Mouse (Mus musculus) neural tube, embryonic 15.5 days (tissue): ENCODE data around the gene Mamstr. TPM values are rescaled to one million over a fixed set of nuclear protein-coding genes. Genes with fewer than 3 reads are reported as not detected.

Experiments
- ATAC-seq: fragments of 200-750 bp; cut with Nextera tagmentation; 2 replicates; pipeline ENCODE4 v1.8.0; 2017; ENCODE audit warnings: mild to moderate bottlenecking, moderate TSS enrichment, moderate library complexity; ENCODE audit not compliant: low FRiP score
- H3K27ac ChIP-seq: fragments of 300-500 bp; sonication (generic); replicated peaks from 2 replicates; pipeline ENCODE4 v1.5.1; 2015; ENCODE audit warnings: mild to moderate bottlenecking, inconsistent platforms
- H3K27me3 ChIP-seq: fragments of 300-500 bp; sonication (generic); replicated peaks from 2 replicates; pipeline ENCODE4 v1.6.1; 2015; ENCODE audit warnings: inconsistent platforms
- H3K36me3 ChIP-seq: fragments of 300-500 bp; sonication (generic); 2 replicates; pipeline ENCODE4 v1.6.1; 2015; ENCODE audit warnings: inconsistent platforms
- H3K4me1 ChIP-seq: fragments of 300-500 bp; sonication (generic); 2 replicates; pipeline ENCODE4 v1.6.1; 2015; ENCODE audit warnings: inconsistent platforms
- H3K4me2 ChIP-seq: fragments of 300-500 bp; sonication (generic); 2 replicates; pipeline ENCODE4 v1.6.1; 2015; ENCODE audit warnings: inconsistent platforms, mild to moderate bottlenecking, moderate library complexity
- H3K4me3 ChIP-seq: fragments of 300-500 bp; sonication (generic); replicated peaks from 2 replicates; pipeline ENCODE4 v1.5.1; 2015; ENCODE audit warnings: mild to moderate bottlenecking, inconsistent platforms
- H3K9ac ChIP-seq: fragments of 300-500 bp; sonication (generic); replicated peaks from 2 replicates; pipeline ENCODE4 v1.6.1; 2015; ENCODE audit warnings: mild to moderate bottlenecking, inconsistent platforms
- H3K9me3 ChIP-seq: fragments of 300-500 bp; sonication (generic); replicated peaks from 2 replicates; pipeline ENCODE4 v1.6.1; 2016; ENCODE audit warnings: inconsistent platforms
- WGBS: fragments of 180-500 bp; shearing (Covaris S2); methylation state at CpG from one replicate; pipeline ENCODE4 v1.1.7; 2015; ENCODE audit warnings: mixed read lengths; 5-methylcytosine and 5-hydroxymethylcytosine counted together
- polyA plus RNA-seq: library from polyadenylated mRNA; unstranded; fragments of >200 nt; fragmentation: Nextera tagmentation; extraction: Ambion mirVana; gene quantifications from 2 replicates; pipeline ENCODE4 v1.2.1, GENCODE M21; 2015

The Mamstr gene
- polyA plus RNA-seq, 1 experiment from 2014 or later, result 4.5 TPM

DNA sequence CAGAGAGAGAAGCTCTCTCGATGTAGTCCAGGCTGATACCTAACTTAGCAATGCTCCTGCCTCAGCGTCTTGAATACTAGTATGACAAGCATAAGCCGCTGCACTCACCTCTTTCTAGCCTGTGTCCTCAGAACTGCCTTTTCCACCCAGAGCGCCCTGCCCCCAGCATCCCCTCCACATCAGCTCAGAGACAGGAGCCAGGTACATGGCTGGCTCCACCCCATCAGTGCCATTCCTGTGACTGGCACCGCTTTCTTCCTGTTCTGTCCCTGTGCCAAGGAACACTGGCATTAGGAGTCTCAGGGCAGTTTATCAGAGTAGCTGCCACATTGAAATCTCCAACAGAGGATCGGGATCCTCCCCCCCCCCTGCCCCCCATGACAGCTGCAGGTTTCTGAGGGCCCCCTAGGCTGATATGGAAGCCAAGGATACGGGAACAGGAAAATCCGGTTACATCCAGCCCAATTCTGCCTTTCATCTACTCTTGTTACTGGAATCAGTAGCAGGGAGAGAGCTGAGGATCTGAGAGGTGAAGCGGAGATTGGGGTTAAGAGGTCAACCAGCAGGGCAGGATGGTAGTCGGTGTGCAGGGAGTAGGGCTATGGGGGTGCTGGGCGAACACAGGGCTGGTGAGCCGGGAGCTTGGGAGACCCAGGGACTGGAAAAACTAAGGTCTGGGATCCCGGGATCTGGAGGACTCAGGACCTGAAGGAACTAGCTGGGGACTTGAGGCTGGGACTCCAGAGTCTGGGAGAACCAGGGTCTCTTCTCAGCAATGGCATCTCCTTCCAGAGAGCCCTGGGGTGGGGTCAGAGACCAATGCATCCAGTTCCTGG is 25.7 kb downstream of the Mamstr start:
- H3K27me3 ChIP-seq, result no peaks in the 10 kb centered on the region
- H3K4me1 ChIP-seq, result no peaks in the 10 kb centered on the region
- no peaks in the 10 kb centered on the region for H3K9me3 ChIP-seq
- no peak overlapping the region for H3K9ac ChIP-seq
- WGBS, result 70% methylated on average over 13 of the region's 13 CpGs
- ATAC-seq, result no peak
- no peak overlapping the region for H3K27ac ChIP-seq
- H3K36me3 ChIP-seq, result no peaks in the 10 kb centered on the region
- H3K4me2 ChIP-seq, result no peak overlapping the region
- H3K4me3 ChIP-seq, result no peak overlapping the region

DNA sequence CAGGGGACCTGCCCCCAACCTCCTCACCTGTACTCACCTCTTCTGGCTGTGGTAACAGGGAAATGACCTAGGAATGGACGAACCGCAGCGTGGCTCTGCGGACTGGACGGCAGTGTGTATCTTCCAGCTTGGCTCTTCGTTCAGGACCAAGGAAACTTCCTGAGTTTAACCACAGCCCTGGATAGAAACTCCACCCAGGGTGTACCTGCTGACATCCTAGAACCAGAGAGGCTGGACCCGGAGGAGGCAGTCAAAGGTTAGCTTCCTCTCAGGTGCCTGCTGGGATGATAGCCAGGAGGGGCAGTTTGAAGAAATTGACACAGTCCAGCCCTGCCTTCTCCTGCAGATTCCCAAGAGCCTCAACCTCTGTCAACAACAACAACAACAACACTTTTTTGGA is 26.4 kb downstream of the Mamstr start, which contains the start of gene Fut2:
Gene Fut2 (minus strand): TSS at position 234 of the 400 bp plus-strand sequence.
- Histone ChIP-seq H3K9ac (no peak within 1 kb of the TSS), H3K4me1 (no peaks in the 10 kb centered on the region), H3K27ac (no peak within 1 kb of the TSS), H3K27me3 (no peaks in the 10 kb centered on the region), H3K9me3 (no peaks in the 10 kb centered on the region), H3K4me3 (no peak within 1 kb of the TSS), H3K36me3 (no peaks in the 10 kb centered on the region), H3K4me2 (no peak within 1 kb of the TSS)
- WGBS, result 86% methylated on average over 7 of the region's 7 CpGs
- ATAC-seq, result no peak

DNA sequence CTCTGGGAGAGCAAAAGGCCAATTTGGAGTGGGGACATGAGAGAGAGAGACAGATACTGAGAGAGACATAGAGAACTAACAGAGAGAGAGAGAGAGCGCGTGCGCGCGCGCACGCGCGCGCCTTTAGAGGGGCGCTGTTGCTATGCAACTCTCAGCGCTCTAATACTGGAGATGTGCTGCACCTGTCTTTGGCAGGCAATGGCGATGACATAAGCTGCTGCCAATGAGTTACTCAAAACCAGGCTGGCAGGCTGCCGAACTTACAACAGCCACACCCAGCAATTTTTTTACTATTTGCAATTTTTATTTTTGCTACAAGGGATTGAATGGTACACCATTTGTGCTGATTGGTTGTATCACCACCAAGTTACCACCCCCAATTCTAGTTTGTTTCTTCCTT is 28.0 kb downstream of the Mamstr start:
- H3K36me3 ChIP-seq, result no peaks in the 10 kb centered on the region
- 78% methylated on average over 14 of the region's 14 CpGs for WGBS
- H3K4me1 ChIP-seq, result no peaks in the 10 kb centered on the region
- no peaks in the 10 kb centered on the region for H3K9me3 ChIP-seq
- no peaks in the 10 kb centered on the region for H3K27me3 ChIP-seq
- no peak overlapping the region for H3K27ac ChIP-seq
- ATAC-seq, result no peak
- no peak overlapping the region for H3K4me2 ChIP-seq
- no peak overlapping the region for H3K4me3 ChIP-seq
- H3K9ac ChIP-seq, result no peak overlapping the region

DNA sequence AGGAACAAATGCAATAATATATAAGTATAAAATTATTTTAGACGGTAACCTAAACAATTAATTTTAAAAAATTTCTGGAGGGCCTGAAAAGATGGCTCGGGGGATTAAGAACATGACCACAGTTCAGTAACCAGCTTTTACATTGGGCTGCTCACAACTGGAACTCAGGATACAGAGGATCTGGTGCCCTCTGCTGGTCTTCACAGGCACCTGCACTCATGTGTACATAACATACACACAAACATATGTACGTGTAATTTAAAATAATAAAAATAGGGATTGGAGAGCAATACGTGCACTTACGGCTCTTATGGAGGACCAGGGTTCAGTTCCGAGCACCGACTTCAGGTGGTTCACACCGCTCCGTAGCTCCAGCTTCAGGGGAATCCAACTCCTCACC is 29.1 kb downstream of the Mamstr start:
- Histone ChIP-seq H3K9me3 (no peaks in the 10 kb centered on the region), H3K27me3 (no peaks in the 10 kb centered on the region), H3K9ac (no peak overlapping the region), H3K27ac (no peak overlapping the region), H3K4me1 (no peaks in the 10 kb centered on the region), H3K4me3 (no peak overlapping the region), H3K4me2 (no peak overlapping the region), H3K36me3 (no peaks in the 10 kb centered on the region)
- ATAC-seq, result no peak
- 97% methylated on average over 9 of the region's 9 CpGs for WGBS

DNA sequence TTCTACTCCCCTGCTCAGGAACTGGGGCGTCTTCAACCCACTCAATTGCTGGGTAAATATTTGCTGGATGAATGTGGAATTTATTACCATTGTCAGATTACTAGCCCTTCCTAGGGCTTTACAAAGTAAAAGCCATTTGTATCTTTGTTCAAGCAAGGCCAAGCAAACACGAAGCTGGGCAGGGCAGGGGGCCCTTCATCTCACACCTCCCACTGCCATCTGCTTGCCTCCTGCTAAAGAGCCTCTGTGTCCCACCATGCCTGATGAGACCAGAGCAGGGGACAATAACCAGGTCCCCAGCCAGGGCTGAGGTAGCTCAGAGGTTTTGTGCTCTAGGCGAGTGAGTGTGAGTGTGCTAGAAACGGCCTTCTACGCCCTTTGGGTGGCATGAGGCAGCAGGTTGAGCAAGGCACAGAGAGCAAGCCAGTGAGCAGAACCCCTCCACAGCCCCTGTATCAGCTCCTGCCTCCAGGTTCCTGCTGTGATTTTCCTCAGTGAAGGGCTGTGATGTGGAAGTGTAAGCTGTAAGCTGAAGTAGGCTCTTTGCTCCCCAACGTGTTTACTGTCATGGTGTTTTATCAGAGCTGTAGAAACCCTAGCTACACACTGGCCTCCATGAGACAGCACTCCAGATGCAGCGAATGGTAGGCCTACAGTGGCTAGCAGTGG is 38.0 kb downstream of the Mamstr start:
- H3K4me3 ChIP-seq, result no peak overlapping the region
- no peak overlapping the region for H3K4me2 ChIP-seq
- no peaks in the 10 kb centered on the region for H3K9me3 ChIP-seq
- 68% methylated on average over 7 of the region's 7 CpGs for WGBS
- no peak overlapping the region for H3K9ac ChIP-seq
- peaks cover 6% of the 10 kb centered on the region for H3K4me1 ChIP-seq
- H3K27me3 ChIP-seq, result no peaks in the 10 kb centered on the region
- no peak overlapping the region for H3K27ac ChIP-seq
- no peak for ATAC-seq
- H3K36me3 ChIP-seq, result no peaks in the 10 kb centered on the region

DNA sequence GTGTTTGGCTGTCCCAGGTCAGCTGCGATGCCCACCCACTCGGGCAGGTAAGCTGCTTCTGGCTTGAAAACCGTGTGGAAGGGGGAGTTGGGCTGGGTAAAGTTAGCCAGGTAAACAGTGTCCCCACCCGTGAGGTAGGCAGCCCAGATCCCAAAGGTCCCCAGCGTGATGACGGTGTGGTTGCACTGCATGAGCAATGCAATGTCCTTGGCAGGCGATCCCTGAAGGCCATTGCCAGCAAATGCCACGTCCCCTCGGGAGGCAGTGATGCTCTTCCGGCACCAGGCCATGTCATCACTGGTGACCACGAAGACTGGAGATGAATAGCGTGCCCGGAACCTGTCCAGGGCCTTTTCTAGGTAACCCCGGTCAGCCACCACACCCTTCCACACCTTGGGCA is 38.7 kb downstream of the Mamstr start:
- H3K4me2 ChIP-seq, result no peak overlapping the region
- no peaks in the 10 kb centered on the region for H3K27me3 ChIP-seq
- 93% methylated on average over 14 of the region's 14 CpGs for WGBS
- no peak overlapping the region for H3K27ac ChIP-seq
- H3K4me3 ChIP-seq, result no peak overlapping the region
- ATAC-seq, result no peak
- H3K9me3 ChIP-seq, result no peaks in the 10 kb centered on the region
- no peaks in the 10 kb centered on the region for H3K36me3 ChIP-seq
- peaks cover 6% of the 10 kb centered on the region for H3K4me1 ChIP-seq
- no peak overlapping the region for H3K9ac ChIP-seq

DNA sequence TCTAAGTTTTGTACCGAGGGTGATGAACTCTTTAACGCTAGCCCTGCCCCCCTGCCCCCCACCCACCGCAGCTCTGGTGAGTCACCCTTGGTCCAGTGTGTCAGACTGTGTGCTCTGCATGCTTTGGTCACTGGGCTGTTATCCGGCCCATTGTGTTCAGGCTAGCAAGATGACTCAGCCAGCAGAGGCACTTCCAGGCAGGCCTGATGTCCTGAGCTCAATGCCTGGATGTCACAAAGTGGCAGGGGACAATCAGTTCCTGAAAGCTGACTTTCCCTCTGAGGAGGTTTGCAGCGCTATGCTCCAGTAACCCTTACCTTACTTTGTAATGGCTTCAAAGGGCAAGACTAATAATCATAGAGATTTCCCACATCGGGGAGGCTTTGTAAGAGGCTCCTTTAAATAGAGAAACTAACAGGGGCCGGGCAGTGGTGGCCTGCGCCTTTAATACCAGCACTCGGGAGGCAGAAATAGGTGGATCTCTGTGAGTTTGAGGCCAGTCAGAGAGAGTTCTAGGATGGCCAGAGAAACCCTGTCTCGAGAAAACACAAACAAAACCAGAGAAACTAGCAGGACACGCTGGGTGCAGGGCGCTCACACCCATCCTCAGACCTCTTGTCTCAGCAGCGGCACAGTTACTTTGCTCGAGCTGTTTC is 40.3 kb downstream of the Mamstr start:
- 75% methylated on average over 14 of the region's 14 CpGs for WGBS
- Histone ChIP-seq H3K9ac (no peak overlapping the region), H3K36me3 (no peaks in the 10 kb centered on the region), H3K27me3 (no peaks in the 10 kb centered on the region), H3K9me3 (no peaks in the 10 kb centered on the region), H3K4me2 (no peak overlapping the region), H3K4me3 (no peak overlapping the region), H3K4me1 (peaks cover 6% of the 10 kb centered on the region), H3K27ac (no peak overlapping the region)
- ATAC-seq, result no peak

DNA sequence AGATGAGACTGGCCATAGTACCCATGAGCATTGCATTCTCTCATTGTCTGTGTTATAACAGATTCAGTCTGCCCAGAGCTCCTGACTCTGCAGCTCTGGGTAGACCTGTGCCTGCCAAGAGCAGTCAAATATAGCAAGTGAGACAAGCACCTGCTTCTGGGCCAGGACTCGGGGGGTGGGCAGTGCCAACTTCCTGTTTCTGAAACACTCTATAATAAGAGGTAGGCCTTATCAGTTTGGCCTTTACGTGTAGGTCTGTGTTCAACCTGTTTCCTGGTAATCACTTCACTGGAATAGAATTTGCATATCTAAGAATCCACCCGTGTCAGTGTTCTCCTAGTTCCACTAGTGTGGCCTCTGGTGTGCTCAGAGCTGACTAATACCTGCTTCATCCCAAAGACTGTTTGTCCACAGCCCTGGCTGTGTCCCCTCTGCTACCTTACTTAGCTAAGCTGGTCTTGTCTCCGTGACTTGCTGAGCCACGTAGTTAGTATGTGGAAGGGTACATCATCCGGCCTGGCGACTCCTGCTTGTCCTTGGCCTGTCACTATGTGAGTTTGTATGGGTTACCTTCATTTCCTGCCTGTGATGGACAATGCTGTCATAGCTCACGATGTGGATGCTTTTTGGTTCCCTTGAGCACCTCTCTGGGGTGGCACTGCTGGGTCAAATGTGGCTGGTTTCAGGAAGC is 41.4 kb downstream of the Mamstr start:
- Histone ChIP-seq H3K4me1 (peaks cover 11% of the 10 kb centered on the region), H3K4me3 (no peak overlapping the region), H3K27ac (no peak overlapping the region), H3K9ac (no peak overlapping the region), H3K27me3 (no peaks in the 10 kb centered on the region), H3K36me3 (no peaks in the 10 kb centered on the region), H3K9me3 (no peaks in the 10 kb centered on the region), H3K4me2 (no peak overlapping the region)
- ATAC-seq, result no peak
- 84% methylated on average over 8 of the region's 8 CpGs for WGBS

DNA sequence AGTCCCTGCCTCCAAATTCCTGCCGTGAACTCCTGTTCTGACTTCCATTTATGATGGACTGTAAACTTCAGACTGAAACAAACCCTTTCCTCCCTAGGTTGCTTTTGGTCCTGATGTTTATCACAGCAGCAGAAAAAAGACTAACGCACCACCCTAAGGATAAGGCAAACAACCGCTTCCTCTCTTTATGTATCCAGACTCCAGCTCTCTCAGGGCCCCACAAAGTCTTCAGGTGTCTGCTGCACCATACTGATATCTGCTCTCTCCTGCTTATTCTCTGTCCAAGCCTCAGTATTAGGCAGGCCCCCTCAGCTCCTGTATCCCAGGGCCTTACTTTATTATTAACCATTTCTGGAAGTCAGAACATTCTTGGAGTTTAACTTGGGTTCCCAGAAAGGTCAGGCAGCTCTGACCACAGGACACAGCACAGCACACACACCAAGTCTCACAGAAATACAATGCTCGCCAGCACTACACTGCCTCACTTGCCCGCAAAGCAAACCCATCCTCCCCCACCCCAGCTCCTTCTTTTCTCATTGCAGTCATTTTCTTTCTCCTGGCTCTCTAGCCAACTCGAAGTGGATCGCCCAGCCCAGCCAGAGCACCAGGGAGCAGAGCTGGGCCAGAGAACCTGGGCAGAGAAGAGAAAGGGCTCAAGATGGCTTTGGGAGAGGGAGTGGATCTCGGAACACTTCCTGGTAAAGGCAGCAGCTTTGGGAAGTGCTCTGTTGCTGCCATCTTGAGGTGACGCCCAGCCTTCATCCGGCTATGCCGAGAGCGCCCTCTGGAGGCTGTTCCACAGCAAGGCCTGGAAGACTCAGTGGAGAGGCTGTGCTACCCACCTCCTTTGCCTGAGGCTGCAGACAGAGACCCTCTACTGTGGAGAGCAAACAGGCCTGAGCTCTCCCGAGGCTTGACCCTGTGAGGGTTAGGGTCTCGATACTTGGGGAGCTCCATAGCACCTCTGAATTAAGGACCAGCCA is 42.7 kb downstream of the Mamstr start:
- Histone ChIP-seq H3K36me3 (no peaks in the 10 kb centered on the region), H3K27me3 (no peaks in the 10 kb centered on the region), H3K4me2 (peak overlapping the region; percentile 47), H3K9ac (no peak overlapping the region), H3K4me3 (no peak overlapping the region), H3K27ac (peak overlapping the region; percentile 68), H3K9me3 (no peaks in the 10 kb centered on the region), H3K4me1 (peaks cover 12% of the 10 kb centered on the region)
- ATAC-seq, result peak; percentile 68
- WGBS, result 29% methylated on average over 14 of the region's 14 CpGs

DNA sequence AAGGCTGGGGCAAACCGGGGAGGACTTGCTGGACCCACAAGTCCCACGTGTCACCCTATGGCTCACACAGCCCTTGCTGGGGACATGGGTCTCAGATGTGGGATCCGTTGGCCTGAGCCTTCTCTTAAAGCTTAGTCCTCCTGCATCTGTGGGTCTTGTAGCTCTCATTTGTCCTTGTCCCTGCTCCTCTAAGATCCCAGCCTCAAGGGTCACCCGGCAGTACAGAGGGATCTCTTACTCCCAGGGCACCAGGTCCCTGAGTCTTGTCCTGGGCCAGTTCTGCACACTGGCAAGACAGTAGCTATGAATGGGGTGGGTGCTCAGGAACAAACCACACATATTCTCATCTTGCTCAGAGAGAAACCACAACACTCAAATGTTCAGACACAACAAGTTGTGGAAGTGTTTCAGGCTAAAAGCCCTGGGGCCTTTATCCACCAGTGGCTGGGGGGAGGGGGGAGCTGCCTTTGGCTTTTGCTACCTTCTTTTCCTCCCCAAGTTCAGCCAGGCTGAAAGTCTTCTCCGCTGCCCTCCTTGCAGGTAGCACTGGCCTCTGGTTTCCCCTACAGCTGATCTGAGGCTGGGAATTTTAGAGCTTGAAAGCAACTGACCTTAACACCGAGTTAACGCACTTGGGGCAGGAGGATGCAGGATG is 43.7 kb downstream of the Mamstr start, which contains the start of gene Ntn5:
Gene Ntn5 (plus strand): TSS at position 627 of the 655 bp plus-strand sequence.
- H3K27me3 ChIP-seq, result no peaks in the 10 kb centered on the region
- peaks cover 12% of the 10 kb centered on the region for H3K4me1 ChIP-seq
- H3K27ac ChIP-seq, result no peak within 1 kb of the TSS
- H3K4me3 ChIP-seq, result no peak within 1 kb of the TSS
- H3K9ac ChIP-seq, result no peak within 1 kb of the TSS
- no peak for ATAC-seq
- H3K4me2 ChIP-seq, result no peak within 1 kb of the TSS
- 76% methylated on average over 7 of the region's 7 CpGs for WGBS
- no peaks in the 10 kb centered on the region for H3K9me3 ChIP-seq
- no peaks in the 10 kb centered on the region for H3K36me3 ChIP-seq
